Mouse (Mus musculus): ENCODE results near the gene Pdzrn4. TPM values are rescaled to one million over a fixed set of nuclear protein-coding genes. Genes with fewer than 3 reads are reported as not detected.

Gene Pdzrn4
- polyA plus RNA-seq, 1 experiment from 2014 or later, result 3.0 TPM

GRCm38 (mm10) chr15:92671279-92672051 lies 274.8 kb downstream of the Pdzrn4 start:
- Histone ChIP-seq H3K9me3 (no peaks in the 10 kb centered on the region), H3K27me3 (no peaks in the 10 kb centered on the region), H3K9ac (no peak overlapping the region), H3K4me2 (replicated peaks) (no peak overlapping the region), H3K4me3 (no peak overlapping the region), H3K36me3 (no peaks in the 10 kb centered on the region), H3K4me1 (no peaks in the 10 kb centered on the region), H3K27ac (no peak overlapping the region)
- WGBS, result 81% methylated on average over 11 of the region's 11 CpGs
- ATAC-seq (ENCODE audit: low FRiP score, low read depth), result no peak

GRCm38 (mm10) chr15:92676096-92676495 lies 279.4 kb downstream of the Pdzrn4 start:
- Histone ChIP-seq H3K4me1 (peaks cover 9% of the 10 kb centered on the region), H3K9ac (no peak overlapping the region), H3K27ac (no peak overlapping the region), H3K4me3 (no peak overlapping the region), H3K9me3 (no peaks in the 10 kb centered on the region), H3K27me3 (no peaks in the 10 kb centered on the region), H3K4me2 (replicated peaks) (no peak overlapping the region), H3K36me3 (no peaks in the 10 kb centered on the region)
- ATAC-seq (ENCODE audit: low FRiP score, low read depth), result no peak
- 83% methylated on average over 5 of the region's 5 CpGs for WGBS

GRCm38 (mm10) chr15:92678377-92678776 lies 281.7 kb downstream of the Pdzrn4 start:
- 65% methylated on average over 6 of the region's 6 CpGs for WGBS
- Histone ChIP-seq H3K4me3 (no peak overlapping the region), H3K27ac (no peak overlapping the region), H3K9ac (no peak overlapping the region), H3K9me3 (no peaks in the 10 kb centered on the region), H3K4me1 (peaks cover 9% of the 10 kb centered on the region), H3K36me3 (no peaks in the 10 kb centered on the region), H3K4me2 (replicated peaks) (no peak overlapping the region), H3K27me3 (no peaks in the 10 kb centered on the region)
- no peak for ATAC-seq (ENCODE audit: low FRiP score, low read depth)

GRCm38 (mm10) chr15:92679541-92679940 lies 282.9 kb downstream of the Pdzrn4 start:
- H3K27ac ChIP-seq, result no peak overlapping the region
- peaks cover 9% of the 10 kb centered on the region for H3K4me1 ChIP-seq
- no peaks in the 10 kb centered on the region for H3K36me3 ChIP-seq
- H3K27me3 ChIP-seq, result no peaks in the 10 kb centered on the region
- H3K4me3 ChIP-seq, result no peak overlapping the region
- no peaks in the 10 kb centered on the region for H3K9me3 ChIP-seq
- 88% methylated on average over 6 of the region's 6 CpGs for WGBS
- no peak overlapping the region for H3K9ac ChIP-seq
- no peak for ATAC-seq (ENCODE audit: low FRiP score, low read depth)
- no peak overlapping the region for H3K4me2 ChIP-seq (replicated peaks)

GRCm38 (mm10) chr15:92696276-92696956 lies 299.7 kb downstream of the Pdzrn4 start:
- no peak overlapping the region for H3K4me3 ChIP-seq
- H3K4me1 ChIP-seq, result peaks cover 10% of the 10 kb centered on the region
- H3K9me3 ChIP-seq, result no peaks in the 10 kb centered on the region
- no peaks in the 10 kb centered on the region for H3K36me3 ChIP-seq
- no peak for ATAC-seq (ENCODE audit: low FRiP score, low read depth)
- no peaks in the 10 kb centered on the region for H3K27me3 ChIP-seq
- no peak overlapping the region for H3K9ac ChIP-seq
- no peak overlapping the region for H3K4me2 ChIP-seq (replicated peaks)
- 46% methylated on average over 10 of the region's 10 CpGs for WGBS
- no peak overlapping the region for H3K27ac ChIP-seq

- ATAC-seq (ENCODE audit: low FRiP score, low read depth), result no peak
- 74% methylated on average over 8 of the region's 8 CpGs for WGBS
- H3K9ac ChIP-seq, result no peak overlapping the region
- no peak overlapping the region for H3K4me2 ChIP-seq (replicated peaks)
- no peaks in the 10 kb centered on the region for H3K4me1 ChIP-seq
- no peak overlapping the region for H3K4me3 ChIP-seq
- H3K36me3 ChIP-seq, result no peaks in the 10 kb centered on the region
- H3K27ac ChIP-seq, result no peak overlapping the region
- H3K9me3 ChIP-seq, result no peaks in the 10 kb centered on the region
- H3K27me3 ChIP-seq, result no peaks in the 10 kb centered on the region
These were observed 307.5 kb downstream of the Pdzrn4 start for GRCm38 (mm10) chr15:92704146-92704545.

GRCm38 (mm10) chr15:92738676-92739075 lies 342.0 kb downstream of the Pdzrn4 start:
- H3K36me3 ChIP-seq, result no peaks in the 10 kb centered on the region
- peak; percentile 67; the same call in 1 of the 2 replicates for ATAC-seq (ENCODE audit: low FRiP score, low read depth)
- no peaks in the 10 kb centered on the region for H3K9me3 ChIP-seq
- WGBS, result 12% methylated on average over 2 of the region's 2 CpGs
- H3K27me3 ChIP-seq, result no peaks in the 10 kb centered on the region
- no peak overlapping the region for H3K4me3 ChIP-seq
- H3K27ac ChIP-seq, result no peak overlapping the region
- H3K4me1 ChIP-seq, result peaks cover 20% of the 10 kb centered on the region
- no peak overlapping the region for H3K4me2 ChIP-seq (replicated peaks)
- no peak overlapping the region for H3K9ac ChIP-seq

GRCm38 (mm10) chr15:92739887-92740286 lies 343.2 kb downstream of the Pdzrn4 start:
- Histone ChIP-seq H3K9me3 (no peaks in the 10 kb centered on the region), H3K4me3 (no peak overlapping the region), H3K27me3 (no peaks in the 10 kb centered on the region), H3K27ac (no peak overlapping the region), H3K36me3 (no peaks in the 10 kb centered on the region), H3K4me1 (peaks cover 20% of the 10 kb centered on the region), H3K9ac (no peak overlapping the region), H3K4me2 (replicated peaks) (no peak overlapping the region)
- no peak for ATAC-seq (ENCODE audit: low FRiP score, low read depth)
- 38% methylated on average over 4 of the region's 4 CpGs for WGBS

GRCm38 (mm10) chr15:92743624-92744023 lies 346.9 kb downstream of the Pdzrn4 start:
- H3K9ac ChIP-seq, result no peak overlapping the region
- H3K27ac ChIP-seq, result no peak overlapping the region
- WGBS, result 70% methylated on average over 6 of the region's 6 CpGs
- peaks cover 15% of the 10 kb centered on the region for H3K4me1 ChIP-seq
- no peak for ATAC-seq (ENCODE audit: low FRiP score, low read depth)
- H3K9me3 ChIP-seq, result no peaks in the 10 kb centered on the region
- no peaks in the 10 kb centered on the region for H3K27me3 ChIP-seq
- no peak overlapping the region for H3K4me2 ChIP-seq (replicated peaks)
- H3K36me3 ChIP-seq, result no peaks in the 10 kb centered on the region
- no peak overlapping the region for H3K4me3 ChIP-seq

- Histone ChIP-seq H3K4me1 (no peaks in the 10 kb centered on the region), H3K27ac (no peak overlapping the region), H3K9me3 (no peaks in the 10 kb centered on the region), H3K9ac (no peak overlapping the region), H3K4me2 (replicated peaks) (no peak overlapping the region), H3K4me3 (no peak overlapping the region), H3K27me3 (no peaks in the 10 kb centered on the region), H3K36me3 (no peaks in the 10 kb centered on the region)
- 45% methylated on average over 7 of the region's 7 CpGs for WGBS
- ATAC-seq (ENCODE audit: low FRiP score, low read depth), result no peak
These were observed 349.4 kb downstream of the Pdzrn4 start for GRCm38 (mm10) chr15:92746081-92746480.

- no peak for ATAC-seq (ENCODE audit: low FRiP score, low read depth)
- Histone ChIP-seq H3K4me3 (no peak overlapping the region), H3K27me3 (peaks cover 4% of the 10 kb centered on the region; the same call in 1 of the 2 replicates), H3K9me3 (no peaks in the 10 kb centered on the region), H3K27ac (no peak overlapping the region), H3K9ac (no peak overlapping the region), H3K4me2 (replicated peaks) (no peak overlapping the region), H3K36me3 (no peaks in the 10 kb centered on the region), H3K4me1 (no peaks in the 10 kb centered on the region)
- WGBS, result 67% methylated on average over 17 of the region's 17 CpGs
These were observed 355.5 kb downstream of the Pdzrn4 start for GRCm38 (mm10) chr15:92752167-92752566.

GRCm38 (mm10) chr15:92752578-92752977 lies 355.9 kb downstream of the Pdzrn4 start:
- Histone ChIP-seq H3K9me3 (no peaks in the 10 kb centered on the region), H3K4me1 (no peaks in the 10 kb centered on the region), H3K9ac (no peak overlapping the region), H3K4me2 (replicated peaks) (no peak overlapping the region), H3K36me3 (no peaks in the 10 kb centered on the region), H3K27ac (no peak overlapping the region), H3K27me3 (peaks cover 4% of the 10 kb centered on the region; the same call in 1 of the 2 replicates), H3K4me3 (no peak overlapping the region)
- ATAC-seq (ENCODE audit: low FRiP score, low read depth), result no peak
- WGBS, result 91% methylated on average over 13 of the region's 13 CpGs

Measured in limb, embryonic 13.5 days (tissue).